Mouse (Mus musculus): ENCODE results near the gene Polr2c.
"Not testable (repeated sequence)": the region's sequence is repeated elsewhere in the genome, so short reads cannot be mapped to it uniquely, and the experiment has no call there.

Gene Polr2c

GRCm38 (mm10) chr8:94838600-94838999 is 18.6 kb upstream of the Polr2c start:
- peak; percentile 79 for DNase-seq (ENCODE audit: low read depth, low spot score)

DNA sequence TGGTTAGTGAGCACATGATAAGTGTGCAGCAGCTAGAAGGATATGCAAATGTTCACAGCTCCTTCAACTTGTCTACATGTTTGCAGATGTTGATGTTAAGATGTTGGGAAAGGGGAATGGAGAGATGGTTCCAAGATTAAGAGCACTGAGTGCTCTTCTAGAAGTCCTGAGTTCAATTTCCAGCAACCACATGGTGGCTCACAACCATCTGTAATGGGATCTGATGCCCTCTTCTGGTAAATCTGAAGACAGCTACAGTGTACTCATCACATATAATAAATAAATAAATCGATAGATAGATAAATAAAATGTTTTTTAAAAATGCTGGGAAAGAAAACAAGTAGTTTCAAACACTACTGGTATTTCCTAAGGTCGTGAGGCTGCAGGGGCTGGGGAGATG is 16.1 kb upstream of the Polr2c start:
- DNase-seq (ENCODE audit: low read depth, low spot score), result no peak

DNA sequence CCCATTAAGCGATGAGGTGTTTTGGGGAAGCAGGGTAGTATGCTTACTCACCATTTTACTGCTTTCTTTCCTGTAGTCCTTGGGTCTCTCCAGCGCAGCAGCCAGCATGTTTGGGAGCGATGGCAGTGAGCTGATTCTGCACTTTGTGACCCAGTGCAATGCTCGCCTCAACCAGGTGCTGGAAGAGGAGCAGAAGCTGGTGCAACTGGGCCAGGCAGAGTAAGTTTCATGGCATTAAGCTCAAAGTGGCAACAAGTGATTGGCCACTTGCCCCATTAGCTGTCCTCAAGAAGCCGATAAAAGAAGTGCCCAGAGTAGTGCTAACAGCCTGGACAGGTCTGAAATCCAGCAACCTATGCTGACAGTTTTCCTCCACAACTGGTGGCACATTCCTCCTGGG is 7.2 kb upstream of the Polr2c start:
- no peak for DNase-seq (ENCODE audit: low read depth, low spot score)

DNA sequence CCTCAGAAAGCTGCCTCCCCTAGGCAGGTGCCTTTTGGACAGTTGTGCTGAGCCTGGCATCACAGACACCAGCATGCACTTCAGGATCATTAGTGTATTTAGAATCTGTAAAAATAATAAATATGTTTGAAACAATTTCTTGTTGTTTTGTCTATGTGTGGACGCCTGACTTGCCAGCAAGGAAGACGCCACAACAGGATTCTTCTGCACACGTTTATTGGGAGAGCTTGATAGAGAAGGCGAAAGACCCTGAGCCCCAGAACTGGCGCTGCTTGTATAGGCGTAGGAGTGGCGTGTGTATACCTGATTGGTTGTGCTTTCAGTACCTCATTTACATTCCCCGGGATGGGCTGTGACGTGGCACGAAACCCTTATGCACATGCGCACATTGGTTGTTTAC is 2.5 kb upstream of the Polr2c start:
- DNase-seq (ENCODE audit: low read depth, low spot score), result not testable (repeated sequence)

DNA sequence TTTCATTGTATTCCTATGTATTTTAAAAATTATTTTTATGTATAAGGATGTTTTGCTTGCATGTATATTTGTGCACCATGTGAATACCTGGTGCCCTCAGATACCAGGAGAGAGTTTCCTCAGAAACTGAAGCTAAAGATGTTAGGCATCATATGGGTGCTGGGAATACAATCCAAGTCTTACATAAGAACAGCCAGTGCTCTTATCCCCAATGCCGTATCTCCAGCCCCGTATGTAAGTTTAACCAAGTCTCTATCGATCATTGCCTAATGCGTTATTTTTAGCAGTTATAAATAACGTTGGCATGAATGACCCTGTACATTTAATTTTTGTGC is 272 bp upstream of the Polr2c start:
- DNase-seq (ENCODE audit: low read depth, low spot score), result no peak

GRCm38 (mm10) chr8:94861352-94861910 is 4.2 kb downstream of the Polr2c start:
- peak; percentile 81 for DNase-seq (ENCODE audit: low read depth, low spot score)

- DNase-seq (ENCODE audit: low read depth, low spot score), result no peak
These were observed 5.4 kb downstream of the Polr2c start for GRCm38 (mm10) chr8:94862487-94863220.

- no peak for DNase-seq (ENCODE audit: low read depth, low spot score)
These were observed 6.8 kb downstream of the Polr2c start for GRCm38 (mm10) chr8:94863897-94864673.

GRCm38 (mm10) chr8:94865292-94865691 is 8.0 kb downstream of the Polr2c start:
- DNase-seq (ENCODE audit: low read depth, low spot score), result no peak

- no peak for DNase-seq (ENCODE audit: low read depth, low spot score)
These were observed 9.7 kb downstream of the Polr2c start for GRCm38 (mm10) chr8:94866921-94867320.

DNA sequence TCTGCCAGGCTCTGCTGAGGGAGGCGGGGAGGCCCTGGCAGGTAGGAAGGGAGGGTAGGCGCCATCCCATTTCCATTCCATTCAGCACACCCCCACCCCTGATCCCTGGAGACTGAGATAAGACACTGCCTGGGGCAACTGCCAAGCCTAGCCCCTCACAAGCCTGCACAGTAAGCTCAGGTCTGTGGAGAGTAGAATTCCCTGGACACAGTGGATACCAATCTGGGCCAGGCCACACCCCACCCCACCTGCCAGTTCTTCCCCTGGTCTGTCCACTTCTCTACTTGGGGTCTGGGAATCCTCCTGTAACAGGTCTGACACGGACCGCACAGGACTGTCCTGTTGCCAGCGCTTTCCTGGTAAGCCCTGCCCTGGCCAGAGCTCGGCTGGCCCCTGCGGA is 11.9 kb downstream of the Polr2c start:
- DNase-seq (ENCODE audit: low read depth, low spot score), result no peak

- no peak for DNase-seq (ENCODE audit: low read depth, low spot score)
These were observed 12.8 kb downstream of the Polr2c start for GRCm38 (mm10) chr8:94870003-94870402.

GRCm38 (mm10) chr8:94870474-94871107 is 13.3 kb downstream of the Polr2c start:
- DNase-seq (ENCODE audit: low read depth, low spot score), result peak; percentile 22

GRCm38 (mm10) chr8:94871108-94871894 is 14.1 kb downstream of the Polr2c start:
- DNase-seq (ENCODE audit: low read depth, low spot score), result peak; percentile 63

- no peak for DNase-seq (ENCODE audit: low read depth, low spot score)
These were observed 14.9 kb downstream of the Polr2c start for GRCm38 (mm10) chr8:94872156-94872555.

DNA sequence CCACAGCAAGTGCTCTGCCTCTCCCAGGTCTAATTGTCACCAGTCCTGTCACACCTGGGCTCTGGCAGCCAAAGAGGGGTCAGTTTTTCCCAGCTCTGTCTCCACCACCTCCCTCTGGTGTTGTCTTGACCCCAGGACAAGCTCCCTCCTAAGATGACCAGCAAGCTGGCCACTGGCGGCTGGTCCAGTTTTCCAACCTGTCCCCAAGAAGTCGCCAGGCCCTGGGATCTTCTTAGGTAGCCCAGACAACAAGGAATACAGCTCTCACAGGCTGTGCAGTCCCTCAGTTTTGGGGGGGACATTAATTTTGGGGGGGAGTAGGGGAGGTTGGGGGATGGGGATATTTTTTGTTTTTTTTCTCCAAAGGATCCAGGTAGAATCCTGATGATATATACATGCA is 15.3 kb downstream of the Polr2c start:
- DNase-seq (ENCODE audit: low read depth, low spot score), result no peak

DNA sequence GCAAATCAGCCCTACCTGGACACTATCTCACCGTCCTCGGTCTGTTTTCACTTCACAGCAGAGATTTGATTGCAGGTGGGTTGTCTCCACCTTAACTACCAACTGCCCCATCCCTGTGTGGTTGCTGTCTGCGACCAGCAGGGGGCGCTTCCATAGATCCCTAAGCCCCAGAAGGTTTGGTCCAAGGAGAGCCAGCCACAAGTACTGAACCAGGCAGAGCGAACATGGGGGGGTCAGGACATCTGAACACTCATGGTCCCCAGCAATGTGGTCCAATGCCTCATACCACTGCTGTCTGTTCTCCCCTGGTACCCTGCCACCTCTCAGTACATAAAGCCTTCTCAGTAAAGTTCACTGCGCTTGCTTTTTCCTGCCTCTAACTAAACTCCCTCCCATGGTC is 17.1 kb downstream of the Polr2c start:
- peak; percentile 85 for DNase-seq (ENCODE audit: low read depth, low spot score)

DNA sequence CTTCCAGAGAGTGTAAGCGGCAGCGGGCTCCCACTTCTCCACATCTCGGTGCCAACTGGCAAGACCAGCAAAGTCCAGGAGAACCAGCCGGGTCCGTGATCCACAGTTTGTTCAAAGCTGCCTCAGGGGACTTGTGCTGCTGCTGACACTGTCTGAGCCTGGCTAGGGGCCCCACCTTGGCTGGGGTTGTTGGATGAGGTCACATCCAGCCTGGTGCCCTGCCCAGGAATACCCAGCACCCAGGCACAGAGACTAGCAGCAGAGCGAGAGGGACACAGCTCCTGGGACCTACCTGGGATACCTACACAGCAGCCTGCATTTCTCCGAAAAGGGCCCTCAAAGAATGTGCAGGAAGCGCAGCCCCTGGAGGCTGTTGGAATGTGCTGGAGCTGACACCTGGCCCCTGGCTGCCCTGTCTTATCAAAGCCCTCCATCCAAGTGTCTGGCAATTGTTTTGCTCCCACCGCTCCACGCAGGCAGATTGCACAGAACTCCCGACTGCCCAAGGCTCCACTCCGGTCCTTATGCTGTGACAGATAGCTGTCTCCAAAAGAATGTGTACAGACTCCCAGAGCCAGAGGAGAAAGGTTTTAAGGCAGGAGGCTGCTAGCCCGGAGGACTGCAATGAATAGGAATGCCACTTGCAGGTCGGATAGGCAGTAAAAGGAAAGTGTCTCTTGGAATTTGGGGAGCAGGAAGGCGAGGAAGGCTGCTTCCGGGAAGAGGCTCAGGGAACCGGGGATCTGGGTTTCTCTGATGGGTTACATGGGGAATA is 18.0 kb downstream of the Polr2c start:
- DNase-seq (ENCODE audit: low read depth, low spot score), result no peak

GRCm38 (mm10) chr8:94875871-94876150 is 18.6 kb downstream of the Polr2c start:
- no peak for DNase-seq (ENCODE audit: low read depth, low spot score)

DNA sequence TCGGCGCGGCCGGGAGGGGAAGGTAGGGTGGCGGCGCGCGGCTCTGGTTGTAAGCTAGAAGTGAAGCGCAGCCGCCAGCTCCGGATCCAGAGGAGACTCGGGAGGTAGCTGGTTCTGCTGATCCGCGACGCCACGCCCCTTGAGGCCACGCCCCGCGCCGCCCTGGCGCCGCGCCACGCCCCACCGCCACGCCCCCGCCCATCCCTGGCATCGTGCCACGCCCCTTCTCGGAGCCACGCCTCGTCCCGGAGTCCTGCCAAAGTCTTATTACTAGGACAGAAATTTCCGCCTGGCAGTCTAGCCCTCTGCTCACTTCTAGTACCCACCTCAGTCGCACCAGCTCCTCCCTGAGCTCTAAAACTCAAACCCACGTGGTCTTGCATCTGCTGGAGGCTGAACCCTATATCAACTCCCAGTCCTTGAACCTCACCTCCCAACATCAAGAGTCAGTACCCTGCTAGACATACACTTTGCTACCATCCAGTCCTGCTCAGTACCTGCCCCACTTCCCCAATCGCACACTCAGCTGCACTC is 19.0 kb downstream of the Polr2c start, which contains the start of gene Dok4:
TSS of gene Dok4 (minus strand) at position 134 of the 534 bp plus-strand sequence.
- DNase-seq (ENCODE audit: low read depth, low spot score), result peak; percentile 91

- DNase-seq (ENCODE audit: low read depth, low spot score), result no peak
These were observed 19.6 kb downstream of the Polr2c start for GRCm38 (mm10) chr8:94876820-94877219.
